Mouse (Mus musculus): ENCODE results near the gene Ddr2.
A peak's percentile ranks its signal among the peaks of the same experiment; 100 is the strongest.

Gene Ddr2

DNA sequence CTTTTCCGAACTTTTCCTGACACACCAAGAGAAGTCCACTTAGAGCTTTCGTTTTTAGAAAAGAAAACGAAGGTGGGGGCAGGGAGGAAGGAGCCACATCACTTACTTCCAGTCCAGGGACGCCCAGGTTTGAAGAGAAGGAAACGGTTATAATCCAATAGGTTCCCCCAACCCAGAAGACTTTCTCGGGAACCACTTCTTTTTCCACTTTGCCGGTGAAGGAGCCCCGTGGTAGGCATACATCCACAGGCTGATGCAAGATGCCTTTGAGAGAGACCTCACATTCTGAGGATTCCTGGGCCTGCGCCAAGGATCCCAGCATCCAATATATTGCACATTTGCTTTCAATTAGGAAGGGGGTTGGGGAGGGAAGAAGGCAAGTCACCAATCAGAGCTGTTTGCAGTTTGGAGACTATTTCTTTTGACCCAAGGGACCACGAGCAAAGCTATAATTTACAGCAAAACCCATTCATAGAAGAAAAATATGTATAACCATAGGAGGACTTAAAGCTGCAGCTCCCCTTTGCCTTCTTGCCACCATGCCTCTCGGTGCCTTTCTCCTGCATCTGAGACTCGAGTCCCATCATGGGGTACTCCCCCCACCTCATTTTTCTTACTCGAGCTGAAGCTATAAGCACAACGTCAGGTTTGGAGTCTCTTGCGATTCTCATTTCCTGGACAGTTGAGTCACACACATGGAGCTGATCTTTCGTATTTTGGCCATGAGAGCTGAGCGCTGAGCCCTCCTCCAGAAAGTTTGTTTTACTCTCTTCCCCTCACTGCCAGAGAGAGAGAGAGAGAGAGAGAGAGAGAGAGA, at the start of gene Ddr2:
TSS of gene Ddr2 (minus strand) at position 247 of the 817 bp plus-strand sequence.
- DNase-seq (ENCODE audit: low spot score in 2 of 2): peak in 1 of 2 experiments; percentile 5

DNA sequence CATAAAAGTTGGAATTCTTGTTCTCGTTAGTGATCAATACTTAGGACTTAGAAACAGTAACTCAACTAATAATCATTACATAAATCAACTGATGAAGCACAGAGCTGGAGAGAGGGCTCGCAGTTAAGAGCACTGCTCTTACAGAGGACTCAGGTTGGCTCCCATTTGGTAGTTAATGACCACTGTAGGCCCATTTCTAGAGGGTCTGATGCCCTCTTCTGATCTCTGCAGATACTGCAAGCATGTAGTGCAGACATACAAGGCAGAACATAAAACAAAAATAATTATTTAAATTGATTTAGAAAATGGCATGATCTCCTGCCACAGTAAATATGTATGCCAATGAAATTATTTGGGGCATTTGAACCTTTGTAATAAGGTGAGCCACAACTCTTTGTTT, 49.1 kb upstream of the Ddr2 start:
- no peak for DNase-seq (ENCODE audit: low spot score in 2 of 2)

DNA sequence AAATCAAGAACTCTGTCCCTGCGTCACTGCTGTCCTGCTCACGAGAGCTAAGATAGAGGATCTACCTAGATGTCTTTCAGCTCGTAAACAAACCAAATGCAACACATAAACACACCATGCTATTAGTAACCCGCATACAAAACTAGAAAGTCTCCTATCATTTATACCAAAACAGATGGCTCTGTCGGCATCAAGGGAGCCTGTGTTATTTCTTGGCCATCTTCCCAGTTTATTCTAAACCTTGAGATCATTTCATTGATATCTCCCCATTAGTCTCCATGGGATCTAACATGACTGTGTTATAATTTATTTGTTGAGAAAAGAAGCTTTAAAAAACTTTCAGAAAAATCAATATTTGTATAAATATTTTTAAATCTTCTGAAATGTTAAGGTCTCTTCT, 45.2 kb upstream of the Ddr2 start:
- DNase-seq (ENCODE audit: low spot score in 2 of 2): no peak

DNA sequence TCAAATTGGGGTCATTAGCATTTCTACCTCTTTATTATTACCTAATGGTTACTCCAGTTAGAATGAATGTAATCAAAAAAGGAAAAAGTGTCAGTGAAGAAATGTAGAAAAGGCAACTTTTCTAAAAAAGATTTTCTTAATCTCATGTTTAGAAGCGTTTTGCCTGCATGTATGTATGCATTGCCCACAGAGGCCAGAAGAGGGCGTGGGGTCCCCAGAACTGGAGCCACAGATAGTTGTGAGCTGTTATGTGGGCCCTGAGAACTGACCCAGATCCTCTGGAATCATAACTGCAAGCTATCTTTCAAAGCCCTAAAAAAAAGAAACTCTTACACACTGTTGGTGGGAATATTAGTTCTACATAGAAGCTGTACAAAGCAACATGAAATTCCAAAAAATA, 44.7 kb upstream of the Ddr2 start:
- no peak for DNase-seq (ENCODE audit: low spot score in 2 of 2)

DNA sequence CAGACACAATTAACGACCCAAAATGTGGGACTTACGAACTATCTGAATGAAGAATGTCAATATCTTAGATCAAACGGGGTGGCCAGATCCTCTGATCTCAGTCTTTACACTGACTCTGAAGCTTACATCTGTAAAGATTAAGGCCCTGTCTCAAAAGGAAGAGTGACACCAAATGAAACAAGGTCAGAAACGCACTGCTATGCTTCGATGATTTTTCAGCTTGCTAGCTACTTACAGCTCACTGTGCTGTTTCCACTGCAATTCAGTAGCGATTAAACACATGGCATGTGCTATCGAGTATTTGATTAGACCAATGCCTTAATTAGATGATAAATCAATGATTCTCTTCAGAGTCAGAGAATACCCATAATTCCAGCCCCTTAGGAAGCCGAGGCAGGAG, 43.4 kb upstream of the Ddr2 start:
- DNase-seq (ENCODE audit: low spot score in 2 of 2): no peak

DNA sequence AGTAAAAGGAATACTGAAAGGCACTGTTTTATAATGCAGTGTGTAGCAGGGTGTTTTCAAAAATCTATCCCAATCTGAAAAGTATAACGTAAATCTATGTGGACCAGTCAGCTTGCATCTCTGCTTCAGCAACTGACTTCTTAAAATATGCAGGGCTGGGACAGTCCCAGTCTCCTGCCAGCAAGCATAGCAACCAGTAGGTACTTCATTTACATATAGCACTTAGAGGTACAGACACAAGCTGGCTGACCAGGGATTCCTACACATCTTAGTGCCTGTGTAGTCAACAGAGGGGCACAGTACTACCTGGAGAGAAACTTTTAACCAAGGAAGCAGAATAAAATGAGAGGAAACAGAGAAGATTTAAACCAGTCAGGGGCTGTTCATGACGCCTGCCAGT, 42.0 kb upstream of the Ddr2 start:
- no peak for DNase-seq (ENCODE audit: low spot score in 2 of 2)

DNA sequence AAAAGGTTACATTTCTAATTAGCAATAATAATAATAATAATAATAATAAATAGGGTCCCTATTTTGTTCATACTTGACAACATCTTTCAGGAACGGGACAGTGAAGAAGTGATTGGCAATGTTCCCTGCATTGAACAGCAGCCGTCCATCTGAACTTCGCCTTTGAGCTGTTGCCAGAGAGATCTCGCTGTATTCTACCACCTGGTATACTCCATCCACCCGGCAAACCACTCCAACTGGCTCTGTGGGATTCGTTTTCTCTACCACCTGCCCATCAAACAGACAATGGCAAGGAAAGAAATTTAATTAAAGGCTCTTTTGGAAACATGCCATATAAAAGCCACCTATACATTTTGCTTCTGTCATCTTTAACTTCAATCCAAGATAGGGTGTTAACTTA, 40.3 kb upstream of the Ddr2 start:
- DNase-seq (ENCODE audit: low spot score in 2 of 2): no peak

DNA sequence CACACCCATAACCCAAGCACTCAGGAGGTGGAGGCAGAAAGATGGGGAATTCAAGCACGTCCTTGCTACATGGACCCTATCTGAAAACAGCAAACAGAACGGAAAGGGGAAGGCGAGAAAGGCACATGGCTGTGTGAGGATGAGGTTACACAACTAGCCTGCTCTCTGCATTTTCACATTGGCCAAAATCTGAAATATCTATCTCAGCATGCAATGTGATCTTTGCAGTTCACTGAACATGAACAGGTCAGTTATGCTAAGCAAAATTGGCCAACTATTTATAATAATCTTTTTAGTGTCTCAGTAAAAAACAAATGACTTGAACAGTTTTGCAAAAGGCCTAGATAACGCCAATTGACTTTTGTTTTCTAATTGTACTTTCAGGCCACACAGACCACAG, 39.2 kb upstream of the Ddr2 start:
- DNase-seq (ENCODE audit: low spot score in 2 of 2): no peak

DNA sequence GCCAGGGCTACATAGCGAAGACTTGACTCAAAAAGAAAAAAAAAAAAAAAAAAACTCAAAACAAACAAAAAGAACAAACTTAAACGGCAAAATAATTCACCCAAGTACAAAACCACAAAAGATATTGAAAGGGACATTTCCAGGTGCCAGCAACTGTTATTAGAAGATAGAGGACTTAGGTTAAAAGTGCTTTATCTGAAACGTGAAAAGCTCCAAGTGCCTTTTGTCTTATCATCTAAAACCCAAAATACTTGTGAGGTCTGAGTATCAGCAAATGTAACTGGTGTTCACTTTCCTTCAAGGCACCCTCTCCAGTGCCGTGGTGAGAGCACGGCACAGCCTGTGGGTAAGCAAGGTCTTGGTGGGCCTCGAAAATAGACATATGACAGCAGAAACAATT, 38.0 kb upstream of the Ddr2 start:
- no peak for DNase-seq (ENCODE audit: low spot score in 2 of 2)

DNA sequence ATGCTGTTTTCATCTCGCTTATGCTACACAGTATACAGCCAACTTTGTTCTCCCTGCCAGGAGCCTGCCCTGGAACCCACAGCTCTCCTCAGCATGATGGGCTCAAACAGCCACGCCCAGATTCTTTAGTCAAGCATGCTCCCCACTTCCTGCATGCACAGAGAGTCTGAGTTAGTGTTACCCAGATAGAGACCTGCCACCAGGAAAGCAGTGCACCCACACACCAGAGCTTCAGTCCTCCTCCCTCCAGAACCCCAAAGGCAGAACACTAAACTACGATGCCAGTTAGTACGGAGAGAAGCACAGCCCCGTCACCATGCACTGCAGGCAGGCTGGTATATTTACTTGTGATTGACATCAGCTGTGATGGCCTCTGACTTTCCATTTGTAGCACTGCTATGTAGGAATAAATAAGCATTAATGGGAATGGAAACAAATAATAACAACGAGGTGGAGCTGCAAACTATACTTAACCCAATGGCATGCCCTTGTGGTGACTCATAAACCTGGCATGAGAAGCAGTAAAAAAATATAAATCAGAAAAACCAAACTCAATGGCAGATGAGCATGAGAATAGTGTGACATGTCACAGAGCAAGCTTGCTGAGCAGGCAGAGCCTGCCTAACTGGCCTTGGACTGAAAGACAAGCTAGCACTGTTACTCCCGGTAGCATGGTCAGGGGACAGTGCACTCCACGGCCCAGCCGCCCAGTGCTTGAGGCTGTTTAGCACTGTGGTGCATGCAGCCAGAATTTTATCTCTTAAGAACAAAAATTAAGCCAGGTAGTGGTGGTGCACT, 37.3 kb upstream of the Ddr2 start:
- no peak for DNase-seq (ENCODE audit: low spot score in 2 of 2)

DNA sequence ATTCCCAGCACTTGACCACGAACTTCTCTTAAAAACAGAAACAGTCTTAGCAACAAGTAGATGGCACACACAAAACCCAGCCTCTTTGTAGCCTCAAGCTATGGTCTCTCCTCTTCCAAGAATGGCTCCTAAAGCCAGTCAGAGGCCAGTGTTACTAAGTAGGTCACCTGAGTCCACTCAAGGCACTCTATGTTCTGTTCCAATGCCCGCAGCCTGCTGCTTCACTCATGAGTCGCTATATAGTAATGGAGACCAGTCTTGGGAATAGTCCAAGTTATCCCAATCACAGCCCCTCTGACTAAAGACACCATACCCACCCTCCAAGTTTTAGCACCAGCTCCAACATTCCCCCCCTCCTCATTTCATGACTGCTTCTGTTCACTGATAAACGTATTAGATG, 35.0 kb upstream of the Ddr2 start:
- DNase-seq (ENCODE audit: low spot score in 2 of 2): no peak

DNA sequence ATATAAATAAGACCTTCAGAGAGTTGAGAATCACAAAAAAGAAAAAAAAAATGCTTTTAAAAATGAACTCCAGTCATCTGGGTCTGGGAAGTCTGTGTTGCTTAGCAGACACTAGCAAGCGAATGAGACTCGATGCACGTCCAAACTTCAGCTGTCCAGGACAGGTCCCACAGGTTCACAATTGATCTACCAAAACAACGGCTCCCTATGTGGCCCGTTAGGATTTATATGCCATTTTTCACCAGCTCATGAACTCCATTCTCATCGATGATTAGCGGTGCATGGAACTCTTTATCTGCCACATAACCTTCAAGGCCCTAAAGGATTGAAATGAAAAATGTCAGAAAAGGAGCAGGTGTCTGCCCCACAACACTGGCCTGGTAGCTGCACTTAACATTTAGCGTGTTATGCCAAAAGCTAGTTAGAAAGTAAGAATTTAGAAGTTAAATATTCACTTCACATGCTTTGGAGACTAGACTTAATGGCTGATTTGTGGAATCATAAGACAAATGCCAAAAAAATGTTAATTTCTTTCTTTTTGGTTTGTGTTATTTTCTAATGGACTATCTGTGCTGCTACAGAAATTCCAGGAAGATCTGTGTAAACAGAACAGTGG, 31.8 kb upstream of the Ddr2 start:
- no peak for DNase-seq (ENCODE audit: low spot score in 2 of 2)

DNA sequence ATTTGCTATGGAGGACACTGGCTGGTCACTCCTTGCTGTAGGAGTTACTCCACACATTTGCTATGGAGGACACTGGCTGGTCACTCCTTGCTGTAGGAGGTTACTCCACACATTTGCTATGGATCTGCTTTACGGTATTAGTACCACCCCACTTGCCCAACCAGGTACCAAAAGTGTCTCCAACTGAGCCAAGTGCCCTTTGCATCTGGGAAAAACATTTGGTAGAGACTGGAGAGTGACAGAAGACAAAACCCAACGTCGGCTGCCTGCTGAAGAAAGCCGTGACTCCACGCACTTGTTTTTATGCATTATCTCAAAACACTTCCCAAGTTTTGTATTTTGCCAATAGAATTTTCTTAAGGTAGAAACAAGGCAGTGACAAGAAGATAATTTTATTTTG, 31.1 kb upstream of the Ddr2 start:
- no peak for DNase-seq (ENCODE audit: low spot score in 2 of 2)

DNA sequence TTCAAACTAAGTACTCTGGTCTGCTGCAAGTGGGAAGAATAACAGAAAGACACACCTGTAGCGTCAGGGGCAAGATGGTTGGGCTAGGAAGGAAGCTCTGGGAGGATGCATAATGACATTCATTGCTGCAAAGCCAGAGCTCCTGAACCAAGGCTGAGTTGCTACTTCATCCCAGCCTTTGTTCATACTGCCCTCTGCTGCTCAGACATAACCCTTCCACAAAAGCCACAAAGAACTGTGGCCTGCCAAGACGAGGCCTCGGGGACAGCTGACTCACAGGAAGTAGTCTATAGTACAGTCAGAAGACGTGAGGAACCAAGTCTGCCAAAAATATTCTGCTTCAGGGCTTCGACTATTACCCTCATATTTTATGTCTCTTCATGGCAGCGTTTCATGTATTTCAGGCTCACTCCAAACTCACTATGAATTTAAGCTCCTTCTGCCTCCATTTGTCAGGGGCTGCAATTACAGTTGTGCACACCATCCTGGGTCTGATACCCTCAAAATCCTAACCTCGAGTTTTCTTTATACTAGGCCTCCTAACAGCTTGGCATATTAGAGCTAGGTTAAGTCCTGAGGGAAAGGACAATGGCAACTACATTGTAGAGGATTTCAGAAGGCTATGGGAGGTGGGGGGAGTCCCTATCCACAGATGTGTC, 25.9 kb upstream of the Ddr2 start:
- DNase-seq (ENCODE audit: low spot score in 2 of 2): peak; percentile 19 to 79

DNA sequence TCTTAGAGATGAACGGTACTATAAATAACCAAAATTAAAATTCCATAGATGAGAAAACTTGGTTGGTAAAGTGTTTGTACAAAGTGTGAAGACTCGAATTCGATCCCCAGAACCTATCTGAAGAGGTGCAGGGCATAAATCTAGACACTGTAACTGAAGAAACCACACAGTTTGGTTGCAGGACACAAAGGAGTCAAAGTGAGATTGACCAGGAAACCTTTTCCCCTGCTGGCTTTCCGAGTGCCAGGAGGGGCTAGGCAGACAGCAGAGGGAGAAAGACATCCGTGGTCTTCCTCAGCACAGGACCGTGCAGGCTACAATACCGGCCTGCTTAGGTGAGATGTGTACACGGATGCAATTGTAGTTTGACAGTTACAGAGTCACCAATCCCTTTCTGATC, 23.7 kb upstream of the Ddr2 start:
- DNase-seq (ENCODE audit: low spot score in 2 of 2): no peak

DNA sequence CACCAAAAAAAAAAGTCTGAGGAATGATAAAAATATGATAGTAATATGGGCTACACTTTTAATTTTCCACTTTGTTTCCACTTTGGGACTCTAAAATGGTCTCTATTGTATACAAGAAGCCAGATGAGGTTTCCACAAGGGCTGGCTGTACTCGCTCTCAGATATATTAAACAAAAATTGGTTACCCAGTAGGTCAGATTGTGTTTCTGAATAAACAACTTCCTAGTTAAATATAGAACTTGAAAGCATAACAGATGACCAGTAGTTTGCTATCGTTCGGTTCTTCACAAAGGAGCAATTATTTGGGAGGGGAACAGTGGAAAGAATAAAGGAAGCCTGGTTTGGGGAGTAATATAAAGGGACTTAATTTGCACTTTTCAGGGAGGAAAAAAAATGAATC, 20.4 kb upstream of the Ddr2 start:
- no peak for DNase-seq (ENCODE audit: low spot score in 2 of 2)

DNA sequence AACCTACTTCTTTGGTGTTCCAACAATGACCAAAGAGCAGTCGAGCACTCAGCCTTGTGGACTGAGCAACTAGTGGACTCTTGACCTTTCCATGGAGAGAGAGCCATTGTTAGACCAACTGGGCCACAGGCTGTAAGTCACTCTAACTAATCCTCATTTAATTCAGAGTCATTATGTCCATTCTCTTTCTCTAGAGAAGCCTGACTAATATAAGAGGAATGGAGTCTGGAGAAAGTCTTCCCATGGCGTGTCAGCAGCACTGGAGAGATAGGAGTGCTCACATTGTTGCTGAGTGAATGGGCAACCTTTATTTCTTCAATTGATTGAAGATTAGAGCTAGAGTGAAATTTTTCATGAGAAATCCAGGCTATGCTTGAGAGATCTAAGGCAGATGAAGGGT, 14.1 kb upstream of the Ddr2 start:
- DNase-seq (ENCODE audit: low spot score in 2 of 2): no peak

DNA sequence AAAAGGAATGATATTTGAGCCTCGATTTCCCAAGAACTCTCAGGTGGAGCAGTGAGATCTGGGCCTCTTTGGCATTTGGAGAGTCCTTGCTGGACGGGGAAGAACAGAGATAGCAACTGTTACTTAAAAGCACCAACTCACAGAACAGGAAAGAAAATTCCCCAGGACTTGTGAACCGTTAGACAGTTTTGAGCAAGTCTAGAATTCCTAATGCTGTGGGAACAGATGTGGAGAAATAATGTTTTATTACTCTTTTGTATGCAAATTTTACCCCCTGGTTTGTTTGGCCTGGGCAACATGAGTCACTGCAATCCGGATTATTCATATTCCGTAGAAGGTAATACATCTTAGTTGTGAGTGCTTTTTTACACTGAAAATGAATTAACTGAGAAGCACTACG, 3.1 kb upstream of the Ddr2 start:
- no peak for DNase-seq (ENCODE audit: low spot score in 2 of 2)

DNA sequence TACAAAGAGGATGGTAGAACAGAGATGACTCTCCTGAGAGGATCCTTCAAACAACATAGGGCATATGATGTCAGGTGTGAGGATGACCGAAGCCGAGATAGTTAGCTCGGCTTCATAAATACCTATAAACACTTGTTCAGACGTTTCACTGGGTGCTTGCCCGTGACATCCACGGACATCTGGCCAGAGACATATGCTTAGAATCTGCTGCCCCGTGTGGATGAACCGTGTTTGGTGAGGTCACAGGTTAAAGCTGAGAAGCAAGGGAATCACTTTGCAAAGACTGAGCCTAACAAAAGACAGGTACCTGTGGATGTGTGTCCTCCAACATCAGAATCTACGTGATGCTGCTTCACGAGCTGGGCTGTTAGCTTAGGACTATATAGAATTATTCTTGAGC, 1.7 kb upstream of the Ddr2 start:
- no peak for DNase-seq (ENCODE audit: low spot score in 2 of 2)

DNA sequence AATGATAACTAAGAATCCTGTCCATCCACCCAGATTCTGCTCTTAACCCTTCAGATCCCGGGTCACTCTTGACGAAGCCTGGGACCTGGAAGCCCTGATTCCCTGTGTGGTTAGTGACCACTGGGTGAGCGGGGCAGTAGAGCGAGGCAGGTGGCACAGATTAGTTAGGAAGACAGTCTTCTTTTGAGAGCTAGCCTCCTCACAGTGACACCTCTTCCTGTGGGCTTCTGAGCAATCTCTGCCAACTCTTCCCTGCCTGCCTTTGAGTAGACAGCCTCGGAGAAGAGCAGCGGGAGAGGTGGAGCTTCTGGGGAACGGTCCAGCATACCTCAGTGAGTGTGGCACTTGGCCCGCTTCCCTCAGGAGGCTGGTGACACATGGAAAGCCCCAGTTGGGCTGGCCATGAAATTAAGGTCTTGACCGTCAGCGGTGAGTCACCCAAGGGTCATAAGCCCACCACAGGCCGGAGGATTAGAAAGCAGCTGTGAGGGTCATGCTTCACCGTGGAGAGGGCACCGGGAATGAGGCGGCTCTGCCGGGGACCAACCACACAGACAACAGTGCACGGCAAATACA, 1.2 kb upstream of the Ddr2 start:
- no peak for DNase-seq (ENCODE audit: low spot score in 2 of 2)

DNA sequence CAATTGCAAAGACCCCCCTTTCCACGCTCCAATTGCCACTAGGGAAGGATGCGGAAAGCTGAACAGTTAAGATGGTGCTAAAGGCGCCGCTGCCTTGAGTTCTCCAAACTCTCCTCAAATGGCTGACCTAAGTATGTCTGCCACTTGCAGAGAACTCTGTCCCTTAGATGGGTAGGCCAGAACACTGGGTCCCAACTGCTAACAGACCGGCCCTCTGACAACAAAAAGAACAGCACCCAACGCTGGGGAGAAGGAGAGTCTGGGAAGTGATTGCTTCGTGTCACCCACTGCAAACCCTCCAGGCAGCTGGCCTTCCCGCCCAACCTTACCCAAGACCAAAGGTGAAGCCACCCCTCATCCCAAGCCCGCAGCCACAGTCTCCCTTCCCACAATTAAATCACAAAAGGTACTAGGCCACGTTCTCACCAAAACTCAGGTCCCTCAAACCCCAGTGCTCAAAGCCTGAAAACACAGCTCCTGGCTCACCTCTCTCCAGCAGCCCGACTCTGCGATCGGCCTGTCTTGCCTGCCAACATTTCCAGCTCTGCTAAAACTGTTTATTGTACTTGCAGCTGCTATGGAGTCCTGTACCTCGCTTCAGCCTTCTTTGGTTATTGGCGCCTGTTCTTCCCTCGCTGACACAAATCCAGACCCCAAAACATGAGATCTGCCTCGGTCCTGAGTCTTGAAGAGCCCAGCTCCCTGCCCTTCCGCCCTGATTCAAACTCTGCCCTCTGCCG, 616 bp downstream of the Ddr2 start:
- DNase-seq (ENCODE audit: low spot score in 2 of 2): no peak
